In genomic region chr7:29368004-29368320, GRCm38 (mm10) we compare ENCODE assay signal across 13 mouse cellular contexts.
A peak's percentile ranks its signal among the peaks of the same experiment; 100 is the strongest.
DNase-seq lines count a peak whose midpoint lies in the region; ATAC-seq lines count a peak whose summit lies in the region.
"Had no signal": no experiment of that assay in that cellular context is flagged by ENCODE, and none has a peak within 500 bp of the region (broad histone marks: within the 10 kb centered on the region; RNA-seq: fewer than 3 reads in every experiment).

No protein-coding gene starts in this region.

- H3K36me3 ChIP-seq in hindbrain, embryonic 14.5 days (replicated peaks; ENCODE audit: control insufficient read depth, insufficient read depth), result peaks cover 19% of the 10 kb centered on the region; the same call in 1 of the 2 replicates
- no peaks in the 10 kb centered on the region for H3K36me3 ChIP-seq in midbrain, embryonic 16.5 days (ENCODE audit: control insufficient read depth, insufficient read depth, low read length)

- peaks cover 11% of the 10 kb centered on the region for H3K4me1 ChIP-seq in hindbrain, embryonic 14.5 days (replicated peaks; ENCODE audit: control insufficient read depth, insufficient read depth, low read length)
- H3K4me1 ChIP-seq in midbrain, embryonic 16.5 days (ENCODE audit: control insufficient read depth, insufficient read depth, low read length), result peaks cover 18% of the 10 kb centered on the region

- H3K4me2 ChIP-seq in hindbrain, embryonic 14.5 days (replicated peaks), result peak overlapping the region; percentile 26; the same call in 1 of the 2 replicates
- H3K4me2 ChIP-seq in midbrain, embryonic 16.5 days (ENCODE audit: low read length), result peak overlapping the region; percentile 35
- H3K4me2 ChIP-seq: lung, embryonic 14.5 days had no signal

- H3K4me3 ChIP-seq in hindbrain, embryonic 14.5 days (replicated peaks; ENCODE audit: low read length), result no peak overlapping the region
- no peak overlapping the region for H3K4me3 ChIP-seq in midbrain, embryonic 16.5 days (ENCODE audit: low read depth, low read length)
- H3K4me3 ChIP-seq: heart, adult 2 months had no signal

- peak overlapping the region; percentile 37 for H3K9ac ChIP-seq in hindbrain, embryonic 14.5 days
- H3K9ac ChIP-seq in midbrain, embryonic 16.5 days (ENCODE audit: low read depth, low read length), result peak overlapping the region; percentile 30; the same call in 1 of the 2 replicates
- H3K9ac ChIP-seq: lung, embryonic 14.5 days had no signal

- WGBS in hindbrain, embryonic 14.5 days, result 37% methylated on average over 5 of the region's 5 CpGs
- 27% methylated on average over 5 of the region's 5 CpGs for WGBS in midbrain, embryonic 16.5 days

- no peak for ATAC-seq in hindbrain, embryonic 14.5 days (ENCODE audit: low FRiP score)
- no peak for ATAC-seq in midbrain, embryonic 16.5 days

- no peaks in the 10 kb centered on the region for H3K27me3 ChIP-seq in hindbrain, embryonic 14.5 days (ENCODE audit: control insufficient read depth, insufficient read depth, low read length)
- no peaks in the 10 kb centered on the region for H3K27me3 ChIP-seq in midbrain, embryonic 16.5 days (ENCODE audit: control insufficient read depth, insufficient read depth, low read depth, low read length)

- DNase-seq in thymus, postnatal 10 days (ENCODE audit: low spot score in 2 of 2), result peak; percentile 20 to 21
- no peak for DNase-seq in thymus, adult 18-20 months
- DNase-seq in hindbrain, embryonic 14.5 days (ENCODE audit: low spot score), result no peak
- DNase-seq in right cerebral cortex, postnatal 25 days, result no peak
- DNase-seq in adrenal gland, adult 18-20 months (ENCODE audit: low spot score in 2 of 2), result no peak
- no peak for DNase-seq in adrenal gland, postnatal 14 days
- DNase-seq: adrenal gland, postnatal 10 days; heart, adult 2 months; heart, postnatal 36 days; kidney, adult 8-10 months; lung, embryonic 14.5 days; right cerebral cortex, postnatal 14 days had no signal

- no peaks in the 10 kb centered on the region for H3K9me3 ChIP-seq in hindbrain, embryonic 14.5 days (ENCODE audit: control insufficient read depth, low read length)
- no peaks in the 10 kb centered on the region for H3K9me3 ChIP-seq in midbrain, embryonic 16.5 days (replicated peaks; ENCODE audit: control insufficient read depth, low read length, poor library complexity, severe bottlenecking)

- peak overlapping the region; percentile 84 for H3K27ac ChIP-seq in hindbrain, embryonic 14.5 days
- peak overlapping the region; percentile 77 for H3K27ac ChIP-seq in midbrain, embryonic 16.5 days (ENCODE audit: low read length)
- H3K27ac ChIP-seq: heart, adult 2 months had no signal

Comparison
In these comparisons a context has a peak if more than half of its experiments do, and no peak if none do; other contexts are left out.
1. DNase-seq: peak in thymus, postnatal 10 days (2 of 2); none in thymus, adult 18-20 months (0 of 2), hindbrain, embryonic 14.5 days (single experiment), right cerebral cortex, postnatal 25 days (single experiment), adrenal gland, adult 18-20 months (0 of 2) and adrenal gland, postnatal 14 days (single experiment).